13 mouse cellular contexts compared by ENCODE assay signal in genomic region chr11:120248899-120249298, GRCm38 (mm10). TPM values are rescaled to one million over a fixed set of nuclear protein-coding genes. Genes with fewer than 3 reads are reported as not detected.
A peak's percentile ranks its signal among the peaks of the same experiment; 100 is the strongest.
DNase-seq lines count a peak whose midpoint lies in the region; ATAC-seq and TF ChIP-seq lines count a peak whose summit lies in the region.
"Had no signal": no experiment of that assay in that cellular context is flagged by ENCODE, and none has a peak within 500 bp of the region (broad histone marks: within the 10 kb centered on the region; RNA-seq: fewer than 3 reads in every experiment).

No protein-coding gene starts in this region.

- peaks cover 97% of the 10 kb centered on the region for H3K4me1 ChIP-seq in forebrain, embryonic 10.5 days
- H3K4me1 ChIP-seq in forebrain, postnatal 0 days (ENCODE audit: insufficient read depth), result peaks cover 10% of the 10 kb centered on the region; the same call in 1 of the 2 replicates
- H3K4me1 ChIP-seq in hindbrain, embryonic 10.5 days (replicated peaks), result peaks cover 94% of the 10 kb centered on the region
- peaks cover 93% of the 10 kb centered on the region for H3K4me1 ChIP-seq in hindbrain, embryonic 13.5 days (replicated peaks)
- peaks cover 77% of the 10 kb centered on the region for H3K4me1 ChIP-seq in lung, embryonic 16.5 days (replicated peaks; ENCODE audit: control insufficient read depth, insufficient read depth, low read length)
- H3K4me1 ChIP-seq in intestine, postnatal 0 days (replicated peaks; ENCODE audit: control insufficient read depth, insufficient read depth, low read length), result peaks cover 12% of the 10 kb centered on the region

- no peak for TF ChIP-seq CTCF in forebrain, postnatal 0 days (IDR thresholded peaks at IDR 0.05; ENCODE audit: low read depth)
- no peak for TF ChIP-seq CTCF in intestine, postnatal 0 days (IDR thresholded peaks at IDR 0.05; ENCODE audit: low read depth)

- H3K4me3 ChIP-seq in forebrain, embryonic 10.5 days, result 0 out of 2 replicates have a peak overlapping the region, but pooled peaks have one; percentile 14
- H3K4me3 ChIP-seq in forebrain, postnatal 0 days (ENCODE audit: low read depth, low read length), result no peak overlapping the region
- no peak overlapping the region for H3K4me3 ChIP-seq in hindbrain, embryonic 10.5 days
- no peak overlapping the region for H3K4me3 ChIP-seq in hindbrain, embryonic 13.5 days
- no peak overlapping the region for H3K4me3 ChIP-seq in lung, embryonic 16.5 days (ENCODE audit: low read length)
- no peak overlapping the region for H3K4me3 ChIP-seq in intestine, postnatal 0 days (ENCODE audit: low read depth, low read length)

- WGBS in forebrain, embryonic 10.5 days, result 88% methylated on average over 6 of the region's 6 CpGs
- WGBS in forebrain, postnatal 0 days, result 69% methylated on average over 6 of the region's 6 CpGs
- 83% methylated on average over 6 of the region's 6 CpGs for WGBS in hindbrain, embryonic 10.5 days
- 85% methylated on average over 6 of the region's 6 CpGs for WGBS in hindbrain, embryonic 13.5 days
- 68% methylated on average over 6 of the region's 6 CpGs for WGBS in lung, embryonic 16.5 days
- 63% methylated on average over 6 of the region's 6 CpGs for WGBS in intestine, postnatal 0 days

- H3K27ac ChIP-seq in forebrain, embryonic 10.5 days, result peak overlapping the region; percentile 60
- H3K27ac ChIP-seq in forebrain, postnatal 0 days (ENCODE audit: low read depth, low read length), result no peak overlapping the region
- H3K27ac ChIP-seq in hindbrain, embryonic 10.5 days, result peak overlapping the region; percentile 36
- H3K27ac ChIP-seq in hindbrain, embryonic 13.5 days, result no peak overlapping the region
- H3K27ac ChIP-seq in lung, embryonic 16.5 days (ENCODE audit: low read length), result 0 out of 2 replicates have a peak overlapping the region, but pooled peaks have one; percentile 11
- H3K27ac ChIP-seq in intestine, postnatal 0 days (ENCODE audit: low read depth, low read length), result no peak overlapping the region
- H3K27ac ChIP-seq: liver, embryonic 14.5 days; macrophage had no signal

- ATAC-seq in forebrain, postnatal 0 days, result no peak
- no peak for ATAC-seq in hindbrain, embryonic 13.5 days (ENCODE audit: low FRiP score)
- ATAC-seq in lung, embryonic 16.5 days (ENCODE audit: low read depth), result no peak
- peak; percentile 40 for ATAC-seq in intestine, postnatal 0 days

- no peak overlapping the region for H3K9ac ChIP-seq in forebrain, postnatal 0 days
- no peak overlapping the region for H3K9ac ChIP-seq in hindbrain, embryonic 13.5 days
- H3K9ac ChIP-seq in lung, embryonic 16.5 days (ENCODE audit: low read length), result no peak overlapping the region
- no peak overlapping the region for H3K9ac ChIP-seq in intestine, postnatal 0 days (ENCODE audit: low read depth, low read length)
- H3K9ac ChIP-seq: liver, embryonic 14.5 days had no signal

- no peak overlapping the region for H3K4me2 ChIP-seq in forebrain, postnatal 0 days (ENCODE audit: low read depth)
- no peak overlapping the region for H3K4me2 ChIP-seq in hindbrain, embryonic 13.5 days
- no peak overlapping the region for H3K4me2 ChIP-seq in lung, embryonic 16.5 days (ENCODE audit: low read depth, low read length)
- H3K4me2 ChIP-seq in intestine, postnatal 0 days (replicated peaks; ENCODE audit: low read depth), result no peak overlapping the region

- no peak for DNase-seq in forebrain, embryonic 10.5 days (ENCODE audit: extremely low spot score, low spot score)
- DNase-seq in forebrain, postnatal 0 days, result no peak
- no peak for DNase-seq in hindbrain, embryonic 10.5 days (ENCODE audit: low spot score)
- DNase-seq in lung, postnatal 36 days, result no peak
- DNase-seq: B cell, adult 2 months; gastrocnemius, postnatal 14 days; midbrain, embryonic 14.5 days; thymus, postnatal 36 days had no signal

- H3K9me3 ChIP-seq in forebrain, embryonic 10.5 days, result no peaks in the 10 kb centered on the region
- H3K9me3 ChIP-seq in forebrain, postnatal 0 days (ENCODE audit: low read length), result no peaks in the 10 kb centered on the region
- H3K9me3 ChIP-seq in hindbrain, embryonic 10.5 days, result no peaks in the 10 kb centered on the region
- no peaks in the 10 kb centered on the region for H3K9me3 ChIP-seq in hindbrain, embryonic 13.5 days
- no peaks in the 10 kb centered on the region for H3K9me3 ChIP-seq in lung, embryonic 16.5 days (ENCODE audit: control insufficient read depth, low read length)
- no peaks in the 10 kb centered on the region for H3K9me3 ChIP-seq in intestine, postnatal 0 days (ENCODE audit: control insufficient read depth)

- H3K27me3 ChIP-seq in forebrain, embryonic 10.5 days (ENCODE audit: poor library complexity, severe bottlenecking), result no peaks in the 10 kb centered on the region
- no peaks in the 10 kb centered on the region for H3K27me3 ChIP-seq in forebrain, postnatal 0 days (ENCODE audit: insufficient read depth, low read length)
- H3K27me3 ChIP-seq in hindbrain, embryonic 10.5 days (ENCODE audit: insufficient read depth, poor library complexity, severe bottlenecking), result no peaks in the 10 kb centered on the region
- H3K27me3 ChIP-seq in hindbrain, embryonic 13.5 days, result no peaks in the 10 kb centered on the region
- H3K27me3 ChIP-seq in lung, embryonic 16.5 days (ENCODE audit: control insufficient read depth, insufficient read depth, low read depth, low read length), result no peaks in the 10 kb centered on the region
- no peaks in the 10 kb centered on the region for H3K27me3 ChIP-seq in intestine, postnatal 0 days (replicated peaks; ENCODE audit: control insufficient read depth, insufficient read depth, low read length)

- H3K36me3 ChIP-seq in forebrain, embryonic 10.5 days (replicated peaks), result peaks cover 74% of the 10 kb centered on the region
- H3K36me3 ChIP-seq in forebrain, postnatal 0 days (ENCODE audit: insufficient read depth), result no peaks in the 10 kb centered on the region
- peaks cover 85% of the 10 kb centered on the region for H3K36me3 ChIP-seq in hindbrain, embryonic 10.5 days
- H3K36me3 ChIP-seq in hindbrain, embryonic 13.5 days, result no peaks in the 10 kb centered on the region
- H3K36me3 ChIP-seq in lung, embryonic 16.5 days (ENCODE audit: control insufficient read depth, insufficient read depth, low read length), result no peaks in the 10 kb centered on the region
- no peaks in the 10 kb centered on the region for H3K36me3 ChIP-seq in intestine, postnatal 0 days (ENCODE audit: control insufficient read depth, insufficient read depth)

RNA-seq across cellular contexts. Expression of gene Bahcc1, which starts 16.2 kb away (rescaled TPM):
- polyA plus RNA-seq in forebrain, embryonic 10.5 days (2016; fragmentation: Nextera tagmentation; extraction: Ambion mirVana), result 13.7 and 16.1 TPM in 2 replicates
- 19.3 and 26.5 TPM in 2 replicates for total RNA-seq in forebrain, postnatal 0 days (2014; rRNA removed)
- polyA plus RNA-seq in forebrain, postnatal 0 days (2015; fragmentation: Nextera tagmentation; extraction: Ambion mirVana), result 3.9 and 6.5 TPM in 2 replicates
- 17.0 and 18.8 TPM in 2 replicates for polyA plus RNA-seq in hindbrain, embryonic 10.5 days (2016; fragmentation: Nextera tagmentation; extraction: Ambion mirVana)
- 13.6 and 17.0 TPM in 2 replicates for polyA plus RNA-seq in hindbrain, embryonic 13.5 days (2015; fragmentation: Nextera tagmentation; extraction: Ambion mirVana)
- 7.0 and 7.5 TPM in 2 replicates for polyA plus RNA-seq in lung, embryonic 16.5 days (2015; fragmentation: Nextera tagmentation; extraction: Ambion mirVana)
- 3.1 and 4.2 TPM in 2 replicates for polyA plus RNA-seq in intestine, postnatal 0 days (2015; fragmentation: Nextera tagmentation; extraction: Ambion mirVana)

Comparison
In these comparisons a context has a peak if more than half of its experiments do, and no peak if none do; other contexts are left out.
1. H3K27ac ChIP-seq: peak in forebrain, embryonic 10.5 days (single experiment), hindbrain, embryonic 10.5 days (single experiment) and lung, embryonic 16.5 days (single experiment); none in forebrain, postnatal 0 days (single experiment), hindbrain, embryonic 13.5 days (single experiment) and intestine, postnatal 0 days (single experiment).